Mouse (Mus musculus) MEL-GATA-1-ER (cell line): ENCODE data around the gene Prr36.

Experiments
- DNase-seq: peaks from one replicate; pipeline ENCODE4 v3.0.0-alpha.2; 2012; ENCODE audit warnings: low read depth; ENCODE audit errors: extremely low read depth

Gene Prr36

GRCm38 (mm10) chr8:4239193-4239890 is 22.1 kb upstream of the Prr36 start:
- DNase-seq = no peak

GRCm38 (mm10) chr8:4238434-4239192 is 21.4 kb upstream of the Prr36 start, which contains the start of the genes Map2k7 and Gm49320:
Map2k7 (plus strand) TSS chr8:4238740.
Gm49320 (plus strand) TSS chr8:4238865.
- DNase-seq = peak; percentile 95

GRCm38 (mm10) chr8:4237814-4238433 is 20.7 kb upstream of the Prr36 start:
- DNase-seq = no peak

- no peak for DNase-seq
These were observed 13.5 kb upstream of the Prr36 start for GRCm38 (mm10) chr8:4230612-4231351.

GRCm38 (mm10) chr8:4229784-4230183 is 12.5 kb upstream of the Prr36 start:
- no peak for DNase-seq

GRCm38 (mm10) chr8:4227919-4228318 is 10.7 kb upstream of the Prr36 start:
- no peak for DNase-seq

- DNase-seq = no peak
These were observed 9.6 kb upstream of the Prr36 start, which contains the start of gene Lrrc8e for GRCm38 (mm10) chr8:4226739-4227347. Lrrc8e (plus strand) TSS chr8:4226827.

- no peak for DNase-seq
These were observed 9.1 kb upstream of the Prr36 start for GRCm38 (mm10) chr8:4226323-4226722.

GRCm38 (mm10) chr8:4222059-4222458 is 4.8 kb upstream of the Prr36 start:
- DNase-seq = no peak

GRCm38 (mm10) chr8:4219617-4220016 is 2.4 kb upstream of the Prr36 start:
- no peak for DNase-seq

- no peak for DNase-seq
These were observed 963 bp downstream of the Prr36 start for GRCm38 (mm10) chr8:4216296-4216695.

- DNase-seq = peak; percentile 89
These were observed 3.0 kb downstream of the Prr36 start for GRCm38 (mm10) chr8:4214006-4214980.

- DNase-seq = peak; percentile 59
These were observed 3.9 kb downstream of the Prr36 start for GRCm38 (mm10) chr8:4213210-4214005.

GRCm38 (mm10) chr8:4212809-4213209 is 4.5 kb downstream of the Prr36 start:
- DNase-seq = no peak

GRCm38 (mm10) chr8:4211097-4211496 is 6.2 kb downstream of the Prr36 start:
- no peak for DNase-seq

GRCm38 (mm10) chr8:4207016-4207350 is 10.3 kb downstream of the Prr36 start:
- no peak for DNase-seq

- no peak for DNase-seq
These were observed 10.9 kb downstream of the Prr36 start for GRCm38 (mm10) chr8:4206182-4207015.
